Mouse (Mus musculus) cerebellum, postnatal 25 days (tissue): ENCODE results near the gene Olfr332.
"Not testable (repeated sequence)": the region's sequence is repeated elsewhere in the genome, so short reads cannot be mapped to it uniquely, and the experiment has no call there.

ENCODE experiments used
- DNase-seq, 2 experiments: peaks; one replicate each; pipeline ENCODE4 v3.0.0; 2021; ENCODE audit warnings: mixed read lengths in 2 of 2

Olfr332 gene

DNA sequence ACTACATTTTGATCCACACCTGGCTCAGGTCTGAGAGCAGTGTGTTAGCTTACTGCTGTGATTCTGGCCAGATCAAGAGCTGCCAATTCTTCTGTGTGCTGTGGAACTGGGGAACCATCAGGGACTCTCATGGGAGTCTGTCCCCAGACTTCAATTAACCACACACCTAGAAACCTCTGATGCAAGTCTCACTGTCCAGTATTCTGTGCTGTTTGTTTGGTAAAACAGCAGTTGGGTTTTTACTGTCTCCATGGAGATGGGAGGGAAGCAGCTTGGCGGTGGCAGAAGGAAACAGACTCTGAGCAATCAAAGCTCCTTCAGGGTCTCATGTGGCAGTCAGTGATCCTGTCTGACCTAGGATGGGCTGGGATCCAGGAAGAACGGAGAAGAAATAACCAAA is at the start of gene Olfr332:
TSS of gene Olfr332 (minus strand) at position 101 of the 400 bp plus-strand sequence.
- no peak for DNase-seq

DNA sequence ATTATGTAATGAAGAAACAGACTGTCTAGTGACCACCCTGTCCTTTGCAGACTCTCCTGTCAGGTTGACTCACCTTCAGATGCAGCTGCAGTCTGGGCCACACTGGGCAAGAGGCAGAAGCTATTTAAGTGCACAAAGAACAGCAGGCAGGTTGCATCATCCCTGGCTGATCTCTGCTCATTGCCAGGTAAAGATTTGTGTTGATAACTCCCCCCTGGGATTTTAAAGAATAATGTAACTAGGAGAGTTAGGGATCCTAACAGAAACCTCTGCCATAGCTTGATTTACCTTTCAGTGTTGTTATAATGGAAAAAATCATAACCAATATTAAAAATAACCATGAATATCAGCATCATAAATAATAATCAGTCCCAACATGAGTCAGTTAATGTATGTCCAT is 42.4 kb upstream of the Olfr332 start, which contains the start of gene Olfr330:
TSS of gene Olfr330 (minus strand) at position 101 of the 400 bp plus-strand sequence.
- DNase-seq = not testable (repeated sequence)

DNA sequence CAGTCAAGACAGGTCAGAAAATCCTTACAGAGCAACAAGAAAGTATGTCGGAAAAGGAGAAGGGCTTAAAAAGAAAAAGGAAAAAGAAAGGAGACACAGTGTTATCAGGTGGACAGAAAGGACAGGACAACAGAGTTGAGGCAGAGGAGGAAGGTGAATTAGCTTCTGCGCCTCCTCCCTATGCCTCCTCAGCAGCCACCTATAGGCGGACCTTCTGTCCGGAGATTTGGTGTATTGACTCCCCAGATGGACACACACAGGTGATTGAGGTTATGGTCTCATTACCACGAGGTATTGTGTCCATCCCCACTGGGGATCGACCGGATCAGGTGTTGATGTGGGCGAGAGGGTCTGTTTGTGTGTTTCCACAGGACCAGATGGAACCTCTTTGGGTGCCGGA is 27.4 kb upstream of the Olfr332 start:
- DNase-seq = peak; percentile 8 to 23

DNA sequence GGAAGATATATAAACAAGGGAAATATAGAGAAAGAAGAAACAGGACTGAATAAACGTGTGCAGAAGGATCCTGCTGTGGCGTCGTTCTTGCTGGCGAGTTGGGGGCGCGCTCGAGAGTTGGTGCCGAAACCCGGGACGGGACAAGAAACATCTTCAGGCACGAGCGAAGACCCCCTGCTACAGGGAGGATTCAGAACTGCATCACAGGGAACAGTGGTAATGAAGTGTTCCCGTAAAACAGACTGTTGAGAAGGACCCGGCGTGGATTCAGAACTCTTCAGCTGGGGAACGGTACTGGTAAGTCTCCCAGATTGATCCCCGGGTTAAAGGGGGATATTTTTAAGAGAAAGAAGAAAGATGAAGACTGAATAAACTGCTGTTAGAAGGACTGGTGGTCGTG is 26.6 kb upstream of the Olfr332 start:
- DNase-seq = peak; percentile 59 to 60

DNA sequence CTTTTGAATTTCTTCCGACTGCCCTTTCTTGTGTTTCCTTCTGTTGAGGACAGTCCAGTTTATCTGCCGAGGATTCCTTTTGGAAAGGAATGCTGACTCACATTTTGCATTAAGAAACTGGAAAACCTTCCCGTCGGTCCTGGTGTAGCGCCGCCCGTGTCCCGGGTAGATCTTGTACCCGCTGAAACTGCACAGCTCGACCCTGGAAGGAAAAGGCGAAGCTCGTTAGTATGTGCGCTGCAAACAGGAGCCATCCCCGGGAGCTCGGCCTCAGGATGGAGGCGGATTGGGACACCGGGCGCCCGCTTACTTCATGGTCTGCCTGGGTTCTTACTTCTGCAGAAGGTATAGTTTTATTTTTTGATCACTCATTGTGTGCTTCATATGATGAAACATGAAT is 16.7 kb upstream of the Olfr332 start:
- DNase-seq = not testable (repeated sequence)

DNA sequence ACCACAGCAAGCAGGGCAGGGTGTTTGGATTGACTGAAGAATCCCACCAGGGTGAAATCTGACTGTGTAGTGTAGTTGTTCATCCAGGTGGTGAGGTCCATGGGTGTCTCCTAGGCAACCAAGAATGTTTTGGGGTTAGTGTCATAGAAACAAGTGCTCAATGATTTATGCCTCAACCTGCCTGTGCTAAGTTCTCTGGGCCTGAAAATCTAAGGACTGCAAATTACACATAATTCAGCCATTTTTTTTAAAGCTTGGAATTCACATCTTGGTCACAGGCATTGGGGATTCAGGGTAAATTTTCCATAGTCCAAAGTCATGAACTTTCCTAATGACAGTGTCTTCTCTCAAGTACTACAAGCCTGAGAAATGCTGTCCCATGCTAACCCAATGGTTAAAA is 10.1 kb upstream of the Olfr332 start, which contains the start of gene Olfr331:
TSS of gene Olfr331 (minus strand) at position 101 of the 400 bp plus-strand sequence.
- DNase-seq = not testable (repeated sequence)

DNA sequence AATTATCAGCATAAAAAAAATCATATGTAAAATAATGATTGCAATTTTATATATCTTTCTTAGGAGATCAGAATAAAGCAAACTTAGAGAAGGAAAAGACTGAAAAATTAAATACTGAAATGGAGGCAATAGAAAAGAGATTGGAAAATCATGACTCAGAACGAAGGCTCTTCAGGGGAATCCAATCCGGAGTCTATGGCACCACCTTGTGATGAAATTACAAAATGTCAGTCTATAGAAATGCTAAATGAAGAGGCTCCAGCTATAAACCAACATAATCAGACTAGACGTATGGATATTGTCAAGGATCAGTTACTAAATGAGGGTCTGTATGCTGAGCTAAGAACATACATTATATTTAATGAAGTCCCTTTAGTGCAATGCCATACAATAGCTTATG is 6.9 kb upstream of the Olfr332 start:
- DNase-seq = no peak

DNA sequence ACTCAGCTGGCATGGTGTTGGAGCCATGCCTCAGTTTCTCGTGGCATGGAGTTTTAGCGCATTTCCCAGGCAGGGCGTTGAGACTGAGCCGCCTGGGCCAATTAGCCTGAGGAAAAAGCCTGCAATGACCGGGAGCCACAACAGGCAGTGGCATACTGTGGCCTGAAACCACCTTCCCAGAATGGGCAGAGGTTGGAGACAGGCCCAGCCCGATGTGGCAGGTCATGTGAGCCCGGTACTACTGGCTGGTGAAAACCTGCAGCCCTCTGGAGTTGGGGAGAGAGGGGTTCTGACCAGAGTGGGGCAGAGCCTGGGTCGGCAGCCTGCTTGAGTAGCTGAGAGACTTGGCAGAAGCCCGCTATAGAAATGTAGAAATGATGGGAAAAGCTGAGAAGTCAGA is 6.4 kb upstream of the Olfr332 start:
- no peak for DNase-seq

DNA sequence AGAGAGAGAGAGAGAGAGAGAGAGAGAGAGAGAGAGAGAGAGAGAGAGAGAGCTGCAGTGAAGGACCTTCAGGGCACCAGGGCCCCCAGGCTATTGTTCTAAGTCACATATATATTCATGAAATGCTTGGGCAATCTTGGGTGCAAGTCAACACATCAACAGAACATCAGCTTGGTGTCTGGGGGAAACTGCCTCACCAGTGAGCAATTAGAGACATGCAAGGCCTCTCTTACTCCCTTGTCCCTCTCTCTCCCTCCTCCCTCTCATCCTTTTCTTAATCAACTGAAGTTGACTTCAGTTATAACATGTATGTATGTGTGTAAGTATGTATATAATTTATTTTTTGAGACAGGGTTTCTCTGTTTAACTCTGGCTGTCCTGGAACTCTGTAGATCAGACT is 30.2 kb downstream of the Olfr332 start, which contains the start of gene Olfr30:
TSS of gene Olfr30 (minus strand) at position 101 of the 400 bp plus-strand sequence.
- DNase-seq = no peak

DNA sequence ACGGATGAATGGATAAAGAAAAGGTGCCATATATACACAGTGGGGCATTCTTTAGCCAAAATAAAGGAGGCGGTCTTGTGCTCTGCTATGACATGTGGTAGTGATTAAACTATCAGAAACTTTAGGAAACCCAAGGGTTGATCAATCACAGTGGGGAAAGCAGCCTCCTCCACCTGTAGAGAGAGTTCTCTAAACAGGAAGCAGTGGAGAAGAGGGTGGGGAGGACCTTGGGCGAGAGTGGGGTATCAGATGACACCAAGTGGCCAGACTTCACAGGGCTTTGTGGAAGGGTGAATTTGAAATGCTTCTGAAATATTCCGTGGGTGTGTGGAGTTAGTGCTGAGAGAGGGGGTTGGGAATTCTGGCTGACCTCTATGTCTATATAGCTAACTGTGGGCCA is 38.8 kb downstream of the Olfr332 start:
- no peak for DNase-seq

DNA sequence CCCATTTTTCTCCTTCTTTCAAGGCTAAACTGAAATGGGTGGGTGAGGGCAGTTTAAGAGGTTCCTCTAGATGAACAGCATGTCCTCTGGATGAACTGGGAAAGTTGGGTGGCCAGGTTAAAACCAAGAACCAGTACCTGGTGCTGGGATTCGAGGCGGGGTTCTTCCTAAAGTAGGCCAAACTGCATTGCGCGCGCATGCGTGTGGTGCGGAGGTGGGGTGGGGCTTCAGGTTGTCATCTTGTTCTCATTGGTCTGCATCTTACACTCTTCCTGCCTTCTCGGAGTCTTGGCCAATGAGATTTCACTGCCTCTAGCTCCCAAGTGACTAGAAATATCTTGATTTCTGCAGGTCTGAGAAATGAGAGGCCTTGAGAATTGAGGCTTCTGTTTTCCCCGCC is 39.6 kb downstream of the Olfr332 start, which contains the start of gene Lypd9:
TSS of gene Lypd9 (minus strand) at position 165 of the 400 bp plus-strand sequence.
- no peak for DNase-seq
